Mouse (Mus musculus) heart, postnatal 10 days (tissue): ENCODE data around the gene Xrra1. TPM values are rescaled to one million over a fixed set of nuclear protein-coding genes. Genes with fewer than 3 reads are reported as not detected.

Source experiments
- DNase-seq, 2 experiments: peaks; one replicate each; pipeline ENCODE4 v3.0.0; 2021
- intact Hi-C: fragments of 180-260 bp; cut with DNase I; formaldehyde crosslinking; loops from one replicate; pipeline ENCODE4 v1.15.1; 2025
- total RNA-seq, 2 experiments: library from RNA; stranded (reverse); gene quantifications; 2 replicates each; pipeline ENCODE4 v1.2.3; 2021

The Xrra1 gene
- total RNA-seq, 2 experiments from 2014 or later, result 0.10 TPM; not detected in 1

- no peak for DNase-seq
- intact Hi-C loops, result no loop called here
Observed at GRCm38 (mm10) chr7:99845533-99846236, 13.2 kb upstream of the Xrra1 start.

- no peak for DNase-seq
- intact Hi-C loops, result no loop called here
Observed at GRCm38 (mm10) chr7:99850534-99850933, 8.4 kb upstream of the Xrra1 start.

GRCm38 (mm10) chr7:99851121-99851520 lies 7.8 kb upstream of the Xrra1 start:
- DNase-seq, result no peak
- intact Hi-C loops, result no loop called here

GRCm38 (mm10) chr7:99851618-99852017 lies 7.3 kb upstream of the Xrra1 start:
- DNase-seq, result no peak
- intact Hi-C loops, result no loop called here

GRCm38 (mm10) chr7:99853350-99853749 lies 5.6 kb upstream of the Xrra1 start:
- DNase-seq, result no peak
- intact Hi-C loops, result no loop called here

- intact Hi-C loops, result no loop called here
- DNase-seq, result no peak
Observed at GRCm38 (mm10) chr7:99854311-99854710, 4.6 kb upstream of the Xrra1 start.

GRCm38 (mm10) chr7:99856266-99856861 lies 2.6 kb upstream of the Xrra1 start:
- DNase-seq, result no peak
- intact Hi-C loops, result no loop called here

GRCm38 (mm10) chr7:99858175-99858812 lies 622 bp upstream of the Xrra1 start:
- no peak for DNase-seq
- intact Hi-C loops, result no loop called here

GRCm38 (mm10) chr7:99863362-99863761 lies 4.4 kb downstream of the Xrra1 start, which contains the start of gene Spcs2:
Gene Spcs2, minus strand, starts transcription at chr7:99863462.
- intact Hi-C loops, result loop anchor here (5.0 kb wide), 1 partner anchor 36 kb away; the partner anchor contains the start of gene Neu3
- no peak for DNase-seq

GRCm38 (mm10) chr7:99864241-99865028 lies 5.5 kb downstream of the Xrra1 start:
- intact Hi-C loops, result loop anchor here (5.0 kb wide), 1 partner anchor 37 kb away; the partner anchor contains the start of gene Neu3
- DNase-seq, result no peak

- peak in 1 of 2 experiments; percentile 23 for DNase-seq
- intact Hi-C loops, result no loop called here
Observed at GRCm38 (mm10) chr7:99865219-99865618, 6.3 kb downstream of the Xrra1 start.

- intact Hi-C loops, result no loop called here
- DNase-seq, result no peak
Observed at GRCm38 (mm10) chr7:99869296-99869695, 10.4 kb downstream of the Xrra1 start.

GRCm38 (mm10) chr7:99873965-99874364 lies 15.0 kb downstream of the Xrra1 start:
- DNase-seq, result no peak
- intact Hi-C loops, result no loop called here

GRCm38 (mm10) chr7:99875891-99876290 lies 17.0 kb downstream of the Xrra1 start:
- DNase-seq, result no peak
- intact Hi-C loops, result loop anchor here (1.0 to 5.0 kb wide), 5 partner anchors 63 to 374 kb away; no protein-coding TSS in a partner anchor

- intact Hi-C loops, result loop anchor here (1.0 to 5.0 kb wide), 5 partner anchors 64 to 374 kb away; no protein-coding TSS in a partner anchor
- DNase-seq, result peak; percentile 85 to 91
Observed at GRCm38 (mm10) chr7:99876345-99876744, 17.4 kb downstream of the Xrra1 start.

GRCm38 (mm10) chr7:99878254-99878653 lies 19.3 kb downstream of the Xrra1 start:
- intact Hi-C loops, result loop anchor here (5.0 kb wide), 2 partner anchors 81 to 376 kb away; no protein-coding TSS in a partner anchor
- no peak for DNase-seq

GRCm38 (mm10) chr7:99887230-99887735 lies 28.4 kb downstream of the Xrra1 start:
- intact Hi-C loops, result no loop called here
- no peak for DNase-seq

- intact Hi-C loops, result no loop called here
- DNase-seq, result no peak
Observed at GRCm38 (mm10) chr7:99887743-99888142, 28.8 kb downstream of the Xrra1 start.

GRCm38 (mm10) chr7:99889175-99889880 lies 30.4 kb downstream of the Xrra1 start:
- no peak for DNase-seq
- intact Hi-C loops, result no loop called here
